In genomic region chr5:27456981-27457380, GRCm38 (mm10) we compare ENCODE assay signal across 20 mouse cellular contexts. TPM values are rescaled to one million over a fixed set of nuclear protein-coding genes. Genes with fewer than 3 reads are reported as not detected.
DNase-seq lines count a peak whose midpoint lies in the region.
"Had no signal": no experiment of that assay in that cellular context is flagged by ENCODE, and none has a peak within 500 bp of the region (broad histone marks: within the 10 kb centered on the region; RNA-seq: fewer than 3 reads in every experiment).

No protein-coding gene starts in this region.

- intact Hi-C loops in left cerebral cortex, postnatal 4 days (cut with DNase I) = no loop called here
- intact Hi-C loops in left cerebral cortex, postnatal 14 days (cut with DNase I) = no loop called here

- H3K9me3 ChIP-seq in heart, embryonic 10.5 days = no peaks in the 10 kb centered on the region
- H3K9me3 ChIP-seq: heart, embryonic 13.5 days; limb, embryonic 12.5 days; liver, embryonic 15.5 days had no signal

- no peaks in the 10 kb centered on the region for H3K36me3 ChIP-seq in heart, embryonic 10.5 days
- H3K36me3 ChIP-seq: heart, embryonic 13.5 days; limb, embryonic 12.5 days; liver, embryonic 15.5 days had no signal

- no peak overlapping the region for H3K27ac ChIP-seq in heart, embryonic 10.5 days
- H3K27ac ChIP-seq: heart, embryonic 13.5 days; limb, embryonic 12.5 days; liver, embryonic 15.5 days had no signal

- DNase-seq in left cerebral cortex, postnatal 4 days = peak; percentile 26
- DNase-seq in left cerebral cortex, postnatal 14 days (ENCODE audit: low spot score in 2 of 2) = no peak
- peak; percentile 70 to 77 for DNase-seq in cerebellum, adult 18-20 months
- DNase-seq in cerebellum, postnatal 14 days = peak; percentile 59 to 71
- peak; percentile 39 to 46 for DNase-seq in layer of hippocampus, postnatal 36 days
- no peak for DNase-seq in retina, postnatal 1 day
- no peak for DNase-seq in heart, embryonic 10.5 days (ENCODE audit: low spot score)
- DNase-seq: lung, postnatal 14 days; right cerebral cortex, postnatal 4 days; thymus, adult 2 months had no signal

- 68% methylated on average over 1 of the region's 1 CpGs for WGBS in heart, embryonic 10.5 days

- no peaks in the 10 kb centered on the region for H3K4me1 ChIP-seq in heart, embryonic 10.5 days
- H3K4me1 ChIP-seq: heart, embryonic 13.5 days; limb, embryonic 12.5 days; liver, embryonic 15.5 days had no signal

- H3K27me3 ChIP-seq in heart, embryonic 10.5 days (ENCODE audit: insufficient read depth, poor library complexity, severe bottlenecking) = no peaks in the 10 kb centered on the region
- H3K27me3 ChIP-seq: heart, embryonic 13.5 days; limb, embryonic 12.5 days; liver, embryonic 15.5 days had no signal

- H3K4me3 ChIP-seq in heart, embryonic 10.5 days = no peak overlapping the region
- H3K4me3 ChIP-seq: heart, embryonic 13.5 days; limb, embryonic 12.5 days; liver, embryonic 15.5 days had no signal

RNA-seq across cellular contexts. Expression of gene Speer4b, which starts 44.3 kb away (rescaled TPM):
- not detected for total RNA-seq in left cerebral cortex, postnatal 4 days (2021)
- not detected for total RNA-seq in left cerebral cortex, postnatal 14 days (2021)
- total RNA-seq in layer of hippocampus, postnatal 36 days (2021) = not detected
- not detected in 2 replicates for polyA plus RNA-seq in heart, embryonic 10.5 days (2016; fragmentation: Nextera tagmentation; extraction: Ambion mirVana)
- total RNA-seq: adrenal gland, postnatal 14 days; gastrocnemius, postnatal 4 days; layer of hippocampus, postnatal 25 days; MEL had no signal
- polyA plus RNA-seq: CD4-positive, CD25-positive, alpha-beta regulatory T cell, adult 4 months; embryonic facial prominence, embryonic 11.5 days; heart, embryonic 13.5 days; kidney, embryonic 16.5 days; limb, embryonic 12.5 days; liver, embryonic 15.5 days; thymus, adult 2 months had no signal

Comparison
In these comparisons a context has a peak if more than half of its experiments do, and no peak if none do; other contexts are left out.
1. DNase-seq: peak in left cerebral cortex, postnatal 4 days (single experiment), cerebellum, adult 18-20 months (2 of 2), cerebellum, postnatal 14 days (2 of 2) and layer of hippocampus, postnatal 36 days (2 of 2); none in left cerebral cortex, postnatal 14 days (0 of 2), retina, postnatal 1 day (single experiment) and heart, embryonic 10.5 days (single experiment).